Mouse (Mus musculus): ENCODE measurements around the gene Pcnx3. TPM values are rescaled to one million over a fixed set of nuclear protein-coding genes. Genes with fewer than 3 reads are reported as not detected.

Pcnx3 gene
- total and polyA plus RNA-seq, 2 experiments from 2014 or later, result 17.2 to 97.0 TPM

DNA sequence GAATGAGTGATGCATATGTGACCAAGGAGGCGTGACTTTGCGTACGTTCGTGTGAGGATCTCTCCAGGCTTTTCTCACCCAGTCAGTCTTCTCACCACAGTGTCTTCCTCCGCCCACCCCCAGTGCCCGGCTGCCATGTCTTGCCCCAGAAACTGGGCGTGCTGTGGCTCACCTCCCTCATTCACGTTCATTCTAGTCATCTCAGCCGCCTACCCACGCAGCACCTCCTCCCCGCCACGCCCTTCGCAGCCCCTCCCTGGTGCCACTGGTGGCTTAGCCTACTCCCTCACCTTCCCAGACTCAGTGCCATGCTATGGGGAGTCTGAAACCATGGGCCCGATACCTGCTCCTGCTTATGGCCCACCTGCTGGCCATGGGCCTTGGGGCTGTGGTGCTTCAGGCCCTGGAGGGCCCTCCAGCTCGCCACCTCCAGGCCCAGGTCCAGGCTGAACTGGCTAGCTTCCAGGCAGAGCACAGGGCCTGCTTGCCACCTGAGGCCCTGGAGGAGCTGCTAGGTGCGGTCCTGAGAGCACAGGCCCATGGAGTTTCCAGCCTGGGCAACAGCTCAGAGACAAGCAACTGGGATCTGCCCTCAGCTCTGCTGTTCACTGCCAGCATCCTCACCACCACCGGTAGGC lies 15.6 kb upstream of the Pcnx3 start, which contains the start of gene Kcnk7:
Gene Kcnk7 (plus strand): TSS at position 205 of the 638 bp plus-strand sequence.
- 78% methylated on average over 17 of the region's 17 CpGs for WGBS
- H3K27ac ChIP-seq, result no peak within 1 kb of the TSS
- no peak within 1 kb of the TSS for H3K4me3 ChIP-seq (ENCODE audit: low read length)
- ATAC-seq (no peak), DNase-seq (ENCODE audit: low spot score) (no peak)
- peaks cover 43% of the 10 kb centered on the region for H3K36me3 ChIP-seq (ENCODE audit: insufficient read depth, low read length)
- no peak within 1 kb of the TSS for H3K9ac ChIP-seq (replicated peaks; ENCODE audit: low read length)
- H3K9me3 ChIP-seq (ENCODE audit: low read length), result no peaks in the 10 kb centered on the region
- H3K27me3 ChIP-seq (ENCODE audit: insufficient read depth, low read length), result no peaks in the 10 kb centered on the region
- no peaks in the 10 kb centered on the region for H3K4me1 ChIP-seq (ENCODE audit: insufficient read depth, low read length)
- no peak within 1 kb of the TSS for H3K4me2 ChIP-seq (ENCODE audit: low read depth, low read length)
- no peak for TF ChIP-seq CTCF (IDR thresholded peaks at IDR 0.05; ENCODE audit: low read depth)

DNA sequence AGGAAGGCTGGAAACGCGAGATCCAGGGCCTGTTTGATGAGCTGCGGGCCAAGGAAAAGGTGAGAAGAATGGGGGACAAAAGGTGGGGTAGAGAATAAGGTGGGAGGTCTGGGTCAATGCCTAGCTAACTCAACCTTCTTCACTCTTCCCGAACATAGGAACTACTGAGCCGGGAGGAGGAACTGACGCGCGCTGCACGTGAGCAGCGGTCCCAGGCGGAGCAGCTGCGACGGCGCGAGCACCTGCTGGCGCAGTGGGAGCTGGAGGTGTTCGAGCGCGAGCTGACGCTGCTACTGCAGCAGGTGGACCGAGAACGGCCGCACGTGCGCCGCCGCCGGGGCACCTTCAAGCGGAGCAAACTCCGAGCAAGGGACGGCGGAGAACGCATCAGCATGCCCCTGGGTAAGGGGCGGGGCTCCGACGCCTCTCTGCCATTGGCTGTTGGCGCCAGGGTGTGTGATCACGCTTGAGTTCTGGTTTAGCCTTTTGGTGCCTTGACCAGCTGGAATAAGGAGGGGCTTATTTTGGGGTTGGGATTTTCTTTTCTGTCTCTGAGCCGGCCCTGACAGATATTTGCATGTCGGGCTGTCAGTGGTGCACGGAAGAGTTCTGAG lies 7.2 kb upstream of the Pcnx3 start:
- peak overlapping the region; percentile 40 for H3K4me2 ChIP-seq (ENCODE audit: low read depth, low read length)
- peaks cover 35% of the 10 kb centered on the region for H3K36me3 ChIP-seq (ENCODE audit: insufficient read depth, low read length)
- peaks cover 12% of the 10 kb centered on the region; the same call in 1 of the 2 replicates for H3K4me1 ChIP-seq (ENCODE audit: insufficient read depth, low read length)
- no peak for ATAC-seq
- 18% methylated on average over 41 of the region's 41 CpGs for WGBS
- no peaks in the 10 kb centered on the region for H3K9me3 ChIP-seq (ENCODE audit: low read length)
- H3K9ac ChIP-seq (replicated peaks; ENCODE audit: low read length), result no peak overlapping the region
- DNase-seq (ENCODE audit: low spot score), result peak; percentile 58
- no peak overlapping the region for H3K27ac ChIP-seq
- H3K4me3 ChIP-seq (ENCODE audit: low read length), result peak overlapping the region; percentile 21; the same call in 1 of the 2 replicates
- no peaks in the 10 kb centered on the region for H3K27me3 ChIP-seq (ENCODE audit: insufficient read depth, low read length)
- TF ChIP-seq CTCF (IDR thresholded peaks at IDR 0.05; ENCODE audit: low read depth), result no peak

DNA sequence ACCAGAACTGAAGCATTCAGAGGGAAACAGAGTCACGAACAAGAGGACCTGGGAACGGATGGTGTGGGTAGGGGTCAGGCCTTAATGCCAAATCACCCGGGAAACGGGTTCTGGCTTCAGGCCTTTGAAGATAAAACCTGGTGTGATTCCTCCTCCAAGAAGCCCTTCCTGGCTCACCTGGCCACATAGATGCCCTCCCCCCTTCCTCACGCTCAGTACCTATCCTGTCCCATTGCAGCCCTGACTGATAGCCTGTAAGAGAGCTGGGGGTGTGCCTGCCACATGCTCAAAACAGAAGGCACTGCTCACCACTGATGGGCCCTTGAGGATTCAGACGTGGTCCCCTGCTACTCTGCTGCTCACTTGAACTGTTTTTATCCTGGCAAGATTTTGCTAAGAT lies 5.1 kb upstream of the Pcnx3 start:
- DNase-seq (ENCODE audit: low spot score) (no peak), ATAC-seq (no peak)
- Histone ChIP-seq H3K9me3 (ENCODE audit: low read length) (no peaks in the 10 kb centered on the region), H3K4me3 (ENCODE audit: low read length) (no peak overlapping the region), H3K4me1 (ENCODE audit: insufficient read depth, low read length) (peaks cover 24% of the 10 kb centered on the region), H3K9ac (replicated peaks; ENCODE audit: low read length) (no peak overlapping the region), H3K27ac (no peak overlapping the region), H3K27me3 (ENCODE audit: insufficient read depth, low read length) (no peaks in the 10 kb centered on the region), H3K36me3 (ENCODE audit: insufficient read depth, low read length) (peaks cover 18% of the 10 kb centered on the region), H3K4me2 (ENCODE audit: low read depth, low read length) (no peak overlapping the region)
- 86% methylated on average over 6 of the region's 6 CpGs for WGBS
- no peak for TF ChIP-seq CTCF (IDR thresholded peaks at IDR 0.05; ENCODE audit: low read depth)

DNA sequence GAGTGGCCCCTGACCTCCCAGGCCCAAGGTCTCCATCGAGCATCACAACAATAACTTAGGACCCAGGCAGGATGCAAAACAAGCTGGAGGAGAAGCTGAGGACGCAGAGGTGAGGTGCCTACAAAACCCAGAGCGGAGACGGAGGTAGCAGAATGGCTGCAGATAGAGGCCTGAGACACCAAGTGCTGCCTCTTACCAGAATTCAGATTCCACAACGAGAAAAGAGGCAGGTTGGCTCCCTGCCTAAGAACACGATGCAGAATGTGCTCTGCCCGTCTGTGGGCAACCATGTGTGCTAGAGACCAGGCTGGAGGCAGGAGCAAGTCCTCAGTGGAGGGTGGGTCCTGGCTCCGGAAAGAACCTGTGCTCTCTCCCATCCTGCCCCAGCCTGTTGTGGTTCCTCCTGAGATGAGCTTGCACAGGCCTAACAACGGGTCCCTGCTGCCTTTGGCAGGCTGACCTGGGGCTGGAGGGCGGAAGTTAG lies 4.2 kb upstream of the Pcnx3 start:
- no peak for ATAC-seq
- H3K4me2 ChIP-seq (ENCODE audit: low read depth, low read length), result peak overlapping the region; percentile 100
- H3K27ac ChIP-seq, result peak overlapping the region; percentile 56; the same call in 1 of the 2 replicates
- no peak for TF ChIP-seq CTCF (IDR thresholded peaks at IDR 0.05; ENCODE audit: low read depth)
- H3K4me3 ChIP-seq (ENCODE audit: low read length), result no peak overlapping the region
- no peaks in the 10 kb centered on the region for H3K9me3 ChIP-seq (ENCODE audit: low read length)
- WGBS, result 69% methylated on average over 10 of the region's 10 CpGs
- H3K27me3 ChIP-seq (ENCODE audit: insufficient read depth, low read length), result no peaks in the 10 kb centered on the region
- no peak for DNase-seq (ENCODE audit: low spot score)
- H3K9ac ChIP-seq (replicated peaks; ENCODE audit: low read length), result peak overlapping the region; percentile 49; the same call in 1 of the 2 replicates
- H3K4me1 ChIP-seq (ENCODE audit: insufficient read depth, low read length), result peaks cover 24% of the 10 kb centered on the region
- peaks cover 11% of the 10 kb centered on the region for H3K36me3 ChIP-seq (ENCODE audit: insufficient read depth, low read length)

DNA sequence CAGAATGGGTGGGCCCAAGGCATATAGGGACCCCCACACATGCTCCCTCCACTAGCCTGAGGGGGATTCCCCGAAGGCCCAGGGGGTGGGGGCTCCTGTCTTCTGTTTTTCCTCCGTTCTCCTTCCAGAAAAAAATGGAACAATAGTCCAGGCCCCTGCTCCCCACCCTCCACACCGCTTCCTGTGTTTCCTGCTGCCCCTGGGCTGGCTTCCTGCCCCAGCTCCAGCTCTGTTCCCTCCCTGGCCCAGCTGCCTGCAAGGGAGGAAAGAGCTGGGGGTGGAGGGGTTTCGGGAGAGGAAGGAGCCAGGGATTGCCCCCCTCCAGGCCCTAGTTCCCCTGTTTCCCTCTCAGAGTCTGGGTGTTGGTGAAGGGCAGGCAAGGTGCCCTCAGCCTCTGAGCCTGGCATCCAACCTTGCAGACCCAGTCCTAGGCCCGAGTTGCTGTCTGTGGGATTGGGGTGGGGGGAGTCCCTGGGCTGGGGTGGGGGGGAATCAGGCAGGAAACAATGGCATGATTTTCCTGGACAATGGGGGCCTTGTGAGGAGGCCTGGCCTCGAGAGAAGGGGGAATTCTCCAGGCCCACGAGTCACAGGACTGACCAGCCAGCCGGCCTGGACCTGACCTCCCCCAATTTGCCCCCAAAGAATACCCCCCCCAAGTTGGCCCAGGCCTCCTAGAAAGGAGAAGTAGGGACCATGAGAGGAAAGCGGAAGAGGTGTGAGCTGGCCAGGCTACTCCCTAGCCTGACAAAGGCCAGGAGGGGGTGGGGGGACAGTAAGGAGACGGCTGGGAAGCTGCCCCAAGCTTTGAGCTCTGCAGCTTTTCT lies 3.6 kb upstream of the Pcnx3 start:
- ATAC-seq, result no peak
- Histone ChIP-seq H3K27me3 (ENCODE audit: insufficient read depth, low read length) (no peaks in the 10 kb centered on the region), H3K4me3 (ENCODE audit: low read length) (no peak overlapping the region), H3K36me3 (ENCODE audit: insufficient read depth, low read length) (peaks cover 5% of the 10 kb centered on the region), H3K4me1 (ENCODE audit: insufficient read depth, low read length) (peaks cover 29% of the 10 kb centered on the region), H3K9ac (replicated peaks; ENCODE audit: low read length) (peak overlapping the region; percentile 49), H3K27ac (peak overlapping the region; percentile 56), H3K9me3 (ENCODE audit: low read length) (no peaks in the 10 kb centered on the region), H3K4me2 (ENCODE audit: low read depth, low read length) (peak overlapping the region; percentile 100)
- DNase-seq (ENCODE audit: low spot score), result no peak
- TF ChIP-seq CTCF (IDR thresholded peaks at IDR 0.05; ENCODE audit: low read depth), result no peak
- WGBS, result 56% methylated on average over 10 of the region's 10 CpGs

DNA sequence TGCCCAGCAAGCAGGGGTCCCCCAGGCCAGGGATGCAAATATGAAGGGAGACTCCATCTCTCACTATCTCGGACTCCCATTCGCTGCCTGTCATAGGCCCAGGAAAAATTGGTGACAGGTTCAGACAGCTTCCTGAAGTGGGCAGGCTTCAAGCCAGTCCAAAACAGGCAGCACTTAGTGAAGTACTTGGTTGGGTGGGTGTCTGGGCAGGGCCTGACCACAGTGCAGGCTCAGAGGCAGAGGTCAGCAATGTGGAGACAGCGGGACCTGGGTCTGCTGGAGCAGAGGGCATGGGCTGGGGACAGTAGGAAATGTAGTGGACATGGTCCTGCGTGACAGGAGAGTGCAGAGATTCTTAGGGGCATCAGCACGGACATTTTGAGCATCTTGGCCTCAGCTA lies 2.9 kb upstream of the Pcnx3 start:
- DNase-seq (ENCODE audit: low spot score) (no peak), ATAC-seq (no peak)
- no peak for TF ChIP-seq CTCF (IDR thresholded peaks at IDR 0.05; ENCODE audit: low read depth)
- H3K9me3 ChIP-seq (ENCODE audit: low read length), result no peaks in the 10 kb centered on the region
- peak overlapping the region; percentile 56 for H3K27ac ChIP-seq
- H3K4me1 ChIP-seq (ENCODE audit: insufficient read depth, low read length), result peaks cover 31% of the 10 kb centered on the region
- H3K27me3 ChIP-seq (ENCODE audit: insufficient read depth, low read length), result no peaks in the 10 kb centered on the region
- H3K4me2 ChIP-seq (ENCODE audit: low read depth, low read length), result peak overlapping the region; percentile 100
- WGBS, result 82% methylated on average over 5 of the region's 5 CpGs
- H3K4me3 ChIP-seq (ENCODE audit: low read length), result 0 out of 2 replicates have a peak overlapping the region, but pooled peaks have one; percentile 89
- H3K36me3 ChIP-seq (ENCODE audit: insufficient read depth, low read length), result peaks cover 5% of the 10 kb centered on the region; the same call in 1 of the 2 replicates
- H3K9ac ChIP-seq (replicated peaks; ENCODE audit: low read length), result peak overlapping the region; percentile 49
